Mouse (Mus musculus): ENCODE results near the gene Tbc1d24.
"Not testable (repeated sequence)": the region's sequence is repeated elsewhere in the genome, so short reads cannot be mapped to it uniquely, and the experiment has no call there.

The Tbc1d24 gene

GRCm38 (mm10) chr17:24140845-24141424 lies 64.4 kb downstream of the Tbc1d24 start:
- DNase-seq: no peak

- DNase-seq: no peak
These were observed 65.4 kb downstream of the Tbc1d24 start for GRCm38 (mm10) chr17:24139968-24140367.

- DNase-seq: no peak
These were observed 66.1 kb downstream of the Tbc1d24 start for GRCm38 (mm10) chr17:24139256-24139655.

GRCm38 (mm10) chr17:24137226-24137880 lies 68.0 kb downstream of the Tbc1d24 start:
- no peak for DNase-seq

- no peak for DNase-seq
These were observed 71.3 kb downstream of the Tbc1d24 start for GRCm38 (mm10) chr17:24134062-24134461.

- DNase-seq: not testable (repeated sequence)
These were observed 72.4 kb downstream of the Tbc1d24 start for GRCm38 (mm10) chr17:24132919-24133318.

- no peak for DNase-seq
These were observed 73.8 kb downstream of the Tbc1d24 start for GRCm38 (mm10) chr17:24131570-24131969.

- DNase-seq: not testable (repeated sequence)
These were observed 76.1 kb downstream of the Tbc1d24 start for GRCm38 (mm10) chr17:24129246-24129645.

- DNase-seq: no peak
These were observed 77.8 kb downstream of the Tbc1d24 start for GRCm38 (mm10) chr17:24127592-24127991.

GRCm38 (mm10) chr17:24126801-24127200 lies 78.6 kb downstream of the Tbc1d24 start:
- DNase-seq: no peak
